Mouse (Mus musculus): ENCODE data around the gene Cd300lg. TPM values are rescaled to one million over a fixed set of nuclear protein-coding genes. Genes with fewer than 3 reads are reported as not detected.
A peak's percentile ranks its signal among the peaks of the same experiment; 100 is the strongest.

Cd300lg gene
- polyA plus RNA-seq (2012; rRNA removed), result 3.8 and 5.4 TPM in 2 replicates

- 52% methylated on average over 5 of the region's 5 CpGs for WGBS
- no peaks in the 10 kb centered on the region for H3K36me3 ChIP-seq (ENCODE audit: control insufficient read depth, insufficient read depth, low read length)
- no peaks in the 10 kb centered on the region for H3K27me3 ChIP-seq (ENCODE audit: control insufficient read depth, insufficient read depth, low read length)
- no peaks in the 10 kb centered on the region for H3K4me1 ChIP-seq (ENCODE audit: control insufficient read depth, insufficient read depth, insufficient read length, low read length)
- no peak within 1 kb of the TSS; the same call in 1 of the 2 replicates for H3K27ac ChIP-seq (ENCODE audit: insufficient read depth, low read depth, low read length)
- TF ChIP-seq POLR2A (IDR thresholded peaks at IDR 0.05; ENCODE audit: low read depth, low read length), result no peak
- TF ChIP-seq CTCF (IDR thresholded peaks at IDR 0.05; ENCODE audit: extremely low read depth, insufficient read length, insufficient replicate concordance, low read depth, low read length), result no peak
- peak within 1 kb of the TSS; percentile 46 for H3K4me3 ChIP-seq (ENCODE audit: low read depth, low read length)
These were observed at the start of gene Cd300lg for GRCm38 (mm10) chr11:102041350-102041949. TSS of gene Cd300lg (plus strand) at chr11:102041509.

DNA sequence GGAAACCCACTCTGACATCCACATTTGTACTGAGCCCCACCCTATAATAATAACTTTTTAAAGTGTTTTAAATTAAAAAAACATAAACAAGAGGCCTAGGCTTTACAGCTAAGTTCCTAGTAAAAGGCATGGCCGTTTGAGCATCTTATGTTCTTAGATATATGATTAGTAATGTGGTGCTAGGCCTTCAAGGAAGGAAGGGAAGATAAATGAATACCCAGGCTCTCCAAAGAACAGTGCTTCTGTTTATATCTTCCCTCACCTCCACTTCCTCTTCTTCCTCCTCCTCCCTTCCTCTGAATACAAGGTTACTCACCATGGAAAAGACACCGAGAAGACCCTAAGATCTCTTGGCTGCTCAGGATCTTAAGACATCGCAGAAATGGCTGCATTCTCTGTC, 49.5 kb upstream of the Cd300lg start:
- Histone ChIP-seq H3K27ac (ENCODE audit: insufficient read depth, low read depth, low read length) (no peak overlapping the region), H3K27me3 (ENCODE audit: control insufficient read depth, insufficient read depth, low read length) (no peaks in the 10 kb centered on the region), H3K4me1 (ENCODE audit: control insufficient read depth, insufficient read depth, insufficient read length, low read length) (no peaks in the 10 kb centered on the region), H3K36me3 (ENCODE audit: control insufficient read depth, insufficient read depth, low read length) (no peaks in the 10 kb centered on the region), H3K4me3 (ENCODE audit: low read depth, low read length) (no peak overlapping the region)
- 65% methylated on average over 3 of the region's 3 CpGs for WGBS
- TF ChIP-seq POLR2A (IDR thresholded peaks at IDR 0.05; ENCODE audit: low read depth, low read length) (no peak), CTCF (IDR thresholded peaks at IDR 0.05; ENCODE audit: extremely low read depth, insufficient read length, insufficient replicate concordance, low read depth, low read length) (no peak)

GRCm38 (mm10) chr11:101992411-101992810, 48.9 kb upstream of the Cd300lg start:
- H3K4me3 ChIP-seq (ENCODE audit: low read depth, low read length), result no peak overlapping the region
- TF ChIP-seq CTCF (IDR thresholded peaks at IDR 0.05; ENCODE audit: extremely low read depth, insufficient read length, insufficient replicate concordance, low read depth, low read length), result no peak
- TF ChIP-seq POLR2A (IDR thresholded peaks at IDR 0.05; ENCODE audit: low read depth, low read length), result no peak
- no peaks in the 10 kb centered on the region for H3K27me3 ChIP-seq (ENCODE audit: control insufficient read depth, insufficient read depth, low read length)
- 87% methylated on average over 7 of the region's 7 CpGs for WGBS
- H3K36me3 ChIP-seq (ENCODE audit: control insufficient read depth, insufficient read depth, low read length), result no peaks in the 10 kb centered on the region
- no peak overlapping the region for H3K27ac ChIP-seq (ENCODE audit: insufficient read depth, low read depth, low read length)
- H3K4me1 ChIP-seq (ENCODE audit: control insufficient read depth, insufficient read depth, insufficient read length, low read length), result no peaks in the 10 kb centered on the region

- Histone ChIP-seq H3K27me3 (ENCODE audit: control insufficient read depth, insufficient read depth, low read length) (no peaks in the 10 kb centered on the region), H3K4me1 (ENCODE audit: control insufficient read depth, insufficient read depth, insufficient read length, low read length) (no peaks in the 10 kb centered on the region), H3K27ac (ENCODE audit: insufficient read depth, low read depth, low read length) (no peak overlapping the region), H3K4me3 (ENCODE audit: low read depth, low read length) (no peak overlapping the region), H3K36me3 (ENCODE audit: control insufficient read depth, insufficient read depth, low read length) (no peaks in the 10 kb centered on the region)
- TF ChIP-seq CTCF (IDR thresholded peaks at IDR 0.05; ENCODE audit: extremely low read depth, insufficient read length, insufficient replicate concordance, low read depth, low read length) (no peak), POLR2A (IDR thresholded peaks at IDR 0.05; ENCODE audit: low read depth, low read length) (no peak)
- WGBS, result 57% methylated on average over 8 of the region's 8 CpGs
These were observed 47.2 kb upstream of the Cd300lg start for GRCm38 (mm10) chr11:101994100-101994499.

- TF ChIP-seq CTCF (IDR thresholded peaks at IDR 0.05; ENCODE audit: extremely low read depth, insufficient read length, insufficient replicate concordance, low read depth, low read length) (no peak), POLR2A (IDR thresholded peaks at IDR 0.05; ENCODE audit: low read depth, low read length) (no peak)
- no peaks in the 10 kb centered on the region for H3K36me3 ChIP-seq (ENCODE audit: control insufficient read depth, insufficient read depth, low read length)
- no peak overlapping the region for H3K27ac ChIP-seq (ENCODE audit: insufficient read depth, low read depth, low read length)
- no peaks in the 10 kb centered on the region for H3K4me1 ChIP-seq (ENCODE audit: control insufficient read depth, insufficient read depth, insufficient read length, low read length)
- H3K4me3 ChIP-seq (ENCODE audit: low read depth, low read length), result no peak overlapping the region
- 91% methylated on average over 7 of the region's 7 CpGs for WGBS
- no peaks in the 10 kb centered on the region for H3K27me3 ChIP-seq (ENCODE audit: control insufficient read depth, insufficient read depth, low read length)
These were observed 45.4 kb upstream of the Cd300lg start for GRCm38 (mm10) chr11:101995938-101996337.

DNA sequence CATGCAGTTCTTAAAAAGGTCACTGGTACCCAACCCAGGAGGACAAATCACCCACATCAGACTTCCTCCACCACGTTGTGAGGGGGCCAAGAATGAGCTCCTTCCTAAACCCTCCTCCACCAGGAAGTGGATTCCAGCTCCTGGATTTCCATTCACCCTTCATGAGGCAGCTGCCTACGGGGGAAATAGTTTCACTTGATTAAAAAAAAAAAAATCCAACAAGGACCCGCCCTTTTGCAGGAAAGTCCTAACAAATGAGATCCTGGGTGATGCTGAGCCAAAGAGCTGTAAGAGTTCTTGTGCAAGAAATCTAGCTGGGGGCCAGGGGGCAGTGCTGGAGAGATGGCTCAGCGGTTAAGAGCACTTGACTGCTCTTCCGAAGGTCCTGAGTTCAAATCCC, 43.1 kb upstream of the Cd300lg start:
- H3K4me1 ChIP-seq (ENCODE audit: control insufficient read depth, insufficient read depth, insufficient read length, low read length), result no peaks in the 10 kb centered on the region
- H3K27me3 ChIP-seq (ENCODE audit: control insufficient read depth, insufficient read depth, low read length), result no peaks in the 10 kb centered on the region
- H3K27ac ChIP-seq (ENCODE audit: insufficient read depth, low read depth, low read length), result no peak overlapping the region
- no peak overlapping the region for H3K4me3 ChIP-seq (ENCODE audit: low read depth, low read length)
- 34% methylated on average over 5 of the region's 5 CpGs for WGBS
- TF ChIP-seq CTCF (IDR thresholded peaks at IDR 0.05; ENCODE audit: extremely low read depth, insufficient read length, insufficient replicate concordance, low read depth, low read length), result no peak
- no peak for TF ChIP-seq POLR2A (IDR thresholded peaks at IDR 0.05; ENCODE audit: low read depth, low read length)
- H3K36me3 ChIP-seq (ENCODE audit: control insufficient read depth, insufficient read depth, low read length), result no peaks in the 10 kb centered on the region

DNA sequence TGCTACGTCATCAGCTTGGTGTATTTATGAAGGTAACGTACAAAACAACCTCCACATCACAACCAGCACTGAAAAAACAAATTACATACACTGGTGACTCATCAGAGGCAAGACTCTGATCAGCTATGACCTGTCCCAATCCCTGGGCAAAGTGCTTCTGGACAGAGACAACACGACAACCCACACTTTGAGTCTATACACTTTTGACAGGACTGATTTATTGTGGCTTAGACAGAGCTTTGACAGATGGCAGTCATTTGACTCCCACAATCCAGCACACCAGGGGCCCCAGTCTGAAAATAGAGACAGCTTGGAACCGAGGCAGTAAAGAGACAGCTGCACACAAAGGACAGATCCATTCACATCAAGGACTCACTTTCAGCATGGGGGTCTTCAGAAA, 41.8 kb upstream of the Cd300lg start:
- TF ChIP-seq CTCF (IDR thresholded peaks at IDR 0.05; ENCODE audit: extremely low read depth, insufficient read length, insufficient replicate concordance, low read depth, low read length) (no peak), POLR2A (IDR thresholded peaks at IDR 0.05; ENCODE audit: low read depth, low read length) (no peak)
- H3K4me3 ChIP-seq (ENCODE audit: low read depth, low read length), result no peak overlapping the region
- H3K36me3 ChIP-seq (ENCODE audit: control insufficient read depth, insufficient read depth, low read length), result no peaks in the 10 kb centered on the region
- H3K4me1 ChIP-seq (ENCODE audit: control insufficient read depth, insufficient read depth, insufficient read length, low read length), result no peaks in the 10 kb centered on the region
- 59% methylated on average over 4 of the region's 4 CpGs for WGBS
- no peak overlapping the region for H3K27ac ChIP-seq (ENCODE audit: insufficient read depth, low read depth, low read length)
- no peaks in the 10 kb centered on the region for H3K27me3 ChIP-seq (ENCODE audit: control insufficient read depth, insufficient read depth, low read length)

All from small intestine, adult 2 months (tissue).